Mouse (Mus musculus) central nervous system, embryonic 18 days (tissue): Measurements from ENCODE around the gene Uqcr10. TPM values are rescaled to one million over a fixed set of nuclear protein-coding genes. Genes with fewer than 3 reads are reported as not detected.

Source experiments
- polyA plus RNA-seq: library from polyadenylated mRNA; depleted of rRNA; stranded (reverse); fragments of >200 nt; gene quantifications from 2 replicates; pipeline ENCODE4 v1.2.3, GENCODE M21; 2012; rRNA removed

Gene Uqcr10
- 783 and 918 TPM in 2 replicates for polyA plus RNA-seq

GRCm38 (mm10) chr11:4704072-4704964 lies at the start of gene Uqcr10, which contains the start of gene Zmat5:
Gene Uqcr10, minus strand, starts transcription at chr11:4704342.
Gene Zmat5, plus strand, starts transcription at chr11:4704678.

GRCm38 (mm10) chr11:4746733-4747132 lies 42.6 kb upstream of the Uqcr10 start, which contains the start of gene Cabp7:
Gene Cabp7, minus strand, starts transcription at chr11:4746778.

Other genes starting within 250 kb of the Uqcr10 start
- 36.0 and 39.5 TPM in 2 replicates for gene Mtmr3, start 109.5 kb downstream of the Uqcr10 start, polyA plus RNA-seq
- not detected in 2 replicates for gene Gm11032, start 84.3 kb downstream of the Uqcr10 start, polyA plus RNA-seq
- 27.3 and 27.8 TPM in 2 replicates for gene Ascc2, start 66.6 kb downstream of the Uqcr10 start, polyA plus RNA-seq
- gene Zmat5, start 336 bp upstream of the Uqcr10 start, polyA plus RNA-seq, result 46.8 and 52.4 TPM in 2 replicates
- gene Cabp7, start 42.4 kb upstream of the Uqcr10 start, polyA plus RNA-seq, result 4.7 and 5.8 TPM in 2 replicates
- 82.1 and 82.3 TPM in 2 replicates for gene Nf2, start 145.2 kb upstream of the Uqcr10 start, polyA plus RNA-seq
- gene Nipsnap1, start 169.6 kb upstream of the Uqcr10 start, polyA plus RNA-seq, result 106 and 108 TPM in 2 replicates
- gene Thoc5, start 191.0 kb upstream of the Uqcr10 start, polyA plus RNA-seq, result 80.4 and 81.4 TPM in 2 replicates
- gene Nefh, start 243.7 kb upstream of the Uqcr10 start, polyA plus RNA-seq, result 4.7 and 10.6 TPM in 2 replicates